Mouse (Mus musculus): ENCODE measurements around the gene Dus3l.

GRCm38 (mm10) chr17:56777568-56777967, 13.0 kb downstream of the Dus3l start:
- TF ChIP-seq CTCF (IDR thresholded peaks at IDR 0.05; ENCODE audit: borderline replicate concordance, extremely low read depth, insufficient read depth, insufficient read length) (peak; percentile 19; the same call in 1 of the 2 replicates), POLR2A (IDR thresholded peaks at IDR 0.05; ENCODE audit: borderline replicate concordance, extremely low read depth, insufficient read depth, insufficient read length, poor library complexity, severe bottlenecking) (no peak)

All from brain, embryonic 14.5 days (tissue).